Mouse (Mus musculus) ES-Bruce4 (cell line): Measurements from ENCODE around the gene Helb. TPM values are rescaled to one million over a fixed set of nuclear protein-coding genes. Genes with fewer than 3 reads are reported as not detected.
"Not testable (repeated sequence)": the region's sequence is repeated elsewhere in the genome, so short reads cannot be mapped to it uniquely, and the experiment has no call there.

Experiments used
- H3K27ac ChIP-seq: 2 replicates; pipeline ENCODE4 v1.5.1; 2012; ENCODE audit warnings: low read length, inconsistent platforms; ENCODE audit not compliant: insufficient read depth
- H3K27me3 ChIP-seq: 2 replicates; pipeline ENCODE4 v1.6.1; 2012; ENCODE audit warnings: mild to moderate bottlenecking, low read length, inconsistent platforms; ENCODE audit not compliant: control insufficient read depth, poor library complexity, insufficient read depth, severe bottlenecking
- H3K36me3 ChIP-seq: 2 replicates; pipeline ENCODE4 v1.6.1; 2012; ENCODE audit warnings: inconsistent platforms, mild to moderate bottlenecking, low read length, moderate library complexity; ENCODE audit not compliant: control insufficient read depth, poor library complexity, insufficient read depth, severe bottlenecking
- H3K4me1 ChIP-seq: one replicate; pipeline ENCODE4 v1.8.1; 2011; ENCODE audit warnings: low read length; ENCODE audit not compliant: control insufficient read depth, insufficient read depth
- H3K4me3 ChIP-seq: 2 replicates; pipeline ENCODE4 v1.5.1; 2011; ENCODE audit warnings: low read depth, mild to moderate bottlenecking, low read length
- H3K9ac ChIP-seq: 2 replicates; pipeline ENCODE4 v1.6.1; 2012; ENCODE audit warnings: low read depth, mild to moderate bottlenecking, inconsistent platforms; ENCODE audit not compliant: poor library complexity, severe bottlenecking
- H3K9me3 ChIP-seq: replicated peaks from 2 replicates; pipeline ENCODE4 v1.6.1; 2012; ENCODE audit warnings: mild to moderate bottlenecking, low read length, inconsistent platforms; ENCODE audit not compliant: control insufficient read depth, poor library complexity, insufficient read depth, severe bottlenecking
- CTCF ChIP-seq: IDR thresholded peaks from one replicate; pipeline ENCODE4 v1.8.1; 2011; ENCODE audit warnings: low read depth, low read length
- EP300 ChIP-seq: IDR thresholded peaks from 2 replicates; pipeline ENCODE4 v1.6.1; 2011; ENCODE audit warnings: low read depth, low read length; ENCODE audit not compliant: insufficient read depth
- POLR2A ChIP-seq: IDR thresholded peaks from one replicate; pipeline ENCODE4 v1.8.1; 2011; ENCODE audit warnings: low read length; ENCODE audit not compliant: insufficient read depth
- polyA plus RNA-seq: library from polyadenylated mRNA; stranded (reverse); fragments of >200 nt; gene quantifications from 2 replicates; pipeline ENCODE4 v1.2.4, GENCODE M21; 2011; ENCODE audit warnings: low read depth; ENCODE audit not compliant: missing spikeins, insufficient read depth, insufficient read length

Gene Helb
- polyA plus RNA-seq, 1 experiment: 30.4 TPM

DNA sequence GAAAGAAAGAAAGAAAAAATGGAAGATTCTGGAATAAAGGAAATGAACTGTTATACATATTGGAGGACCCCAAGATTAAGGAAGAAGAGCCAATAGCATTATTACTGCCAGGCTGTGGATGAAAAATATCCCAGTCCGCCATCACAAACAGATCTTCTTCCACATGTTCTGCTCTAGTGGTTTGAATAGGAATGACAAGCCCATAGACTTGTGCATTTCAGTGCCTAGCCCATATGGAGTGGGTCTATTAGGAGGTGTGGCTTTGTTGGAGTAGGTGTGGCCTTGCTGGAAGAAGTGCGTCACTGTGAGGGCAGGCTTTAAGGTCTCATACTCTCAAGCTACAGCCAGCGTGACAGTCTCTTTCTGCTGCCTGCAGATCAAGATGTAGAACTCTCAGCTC is 10.9 kb upstream of the Helb start:
- Histone ChIP-seq H3K4me1 (no peaks in the 10 kb centered on the region), H3K4me3 (no peak overlapping the region), H3K9ac (no peak overlapping the region), H3K36me3 (no peaks in the 10 kb centered on the region), H3K27me3 (no peaks in the 10 kb centered on the region), H3K9me3 (no peaks in the 10 kb centered on the region; the same call in 1 of the 2 replicates), H3K27ac (no peak overlapping the region)
- TF ChIP-seq POLR2A (no peak), CTCF (no peak), EP300 (no peak)

DNA sequence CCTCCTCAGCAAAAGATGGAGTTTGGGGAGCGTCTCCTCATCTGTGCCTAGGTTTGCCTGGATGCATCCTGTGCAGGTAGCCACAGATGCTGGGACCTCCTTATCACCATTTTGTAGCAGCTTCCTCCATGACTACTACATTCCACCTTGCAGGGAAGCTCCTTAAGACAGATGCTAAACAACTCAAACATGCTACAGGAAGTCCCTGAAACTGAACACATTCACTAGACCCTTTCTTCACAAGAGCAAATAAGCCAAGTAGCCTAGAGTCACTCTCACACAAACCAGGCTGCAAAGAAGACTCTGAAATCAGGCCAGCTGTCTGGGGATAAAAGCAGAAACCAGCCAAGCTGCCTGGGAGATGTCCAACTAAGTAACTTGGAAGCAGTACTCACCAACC is 2.5 kb upstream of the Helb start:
- no peaks in the 10 kb centered on the region for H3K27me3 ChIP-seq
- peak overlapping the region; percentile 98 for H3K27ac ChIP-seq
- peak overlapping the region; percentile 46 for H3K9ac ChIP-seq
- H3K36me3 ChIP-seq: peaks cover 7% of the 10 kb centered on the region
- no peak overlapping the region for H3K4me3 ChIP-seq
- H3K9me3 ChIP-seq: no peaks in the 10 kb centered on the region; the same call in 1 of the 2 replicates
- no peaks in the 10 kb centered on the region for H3K4me1 ChIP-seq
- no peak for TF ChIP-seq POLR2A
- TF ChIP-seq EP300: no peak
- no peak for TF ChIP-seq CTCF

DNA sequence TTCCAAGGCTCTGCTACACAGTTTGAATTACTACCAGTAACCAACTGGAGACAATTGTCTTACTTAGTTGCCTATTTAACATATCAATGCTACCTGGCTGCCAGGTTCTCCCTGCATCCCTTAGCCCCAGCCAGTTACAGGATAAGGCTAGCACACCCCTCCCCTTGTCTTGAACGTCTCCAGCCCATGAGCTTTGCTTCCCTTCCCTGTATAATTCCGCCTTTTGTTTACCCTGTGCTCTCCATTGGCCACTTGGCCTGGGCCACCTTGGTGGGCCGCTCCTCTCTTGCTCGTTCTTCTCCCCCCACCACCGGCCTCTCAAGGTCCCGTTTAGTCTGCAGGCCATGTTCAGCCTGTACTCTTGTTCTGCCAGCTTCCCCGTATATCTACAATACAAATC is 1.7 kb upstream of the Helb start:
- Histone ChIP-seq H3K27me3 (no peaks in the 10 kb centered on the region), H3K4me3 (no peak overlapping the region), H3K9ac (peak overlapping the region; percentile 46), H3K4me1 (no peaks in the 10 kb centered on the region), H3K36me3 (peaks cover 12% of the 10 kb centered on the region), H3K27ac (peak overlapping the region; percentile 98), H3K9me3 (no peaks in the 10 kb centered on the region)
- TF ChIP-seq CTCF (no peak), EP300 (peak; percentile 86), POLR2A (no peak)

DNA sequence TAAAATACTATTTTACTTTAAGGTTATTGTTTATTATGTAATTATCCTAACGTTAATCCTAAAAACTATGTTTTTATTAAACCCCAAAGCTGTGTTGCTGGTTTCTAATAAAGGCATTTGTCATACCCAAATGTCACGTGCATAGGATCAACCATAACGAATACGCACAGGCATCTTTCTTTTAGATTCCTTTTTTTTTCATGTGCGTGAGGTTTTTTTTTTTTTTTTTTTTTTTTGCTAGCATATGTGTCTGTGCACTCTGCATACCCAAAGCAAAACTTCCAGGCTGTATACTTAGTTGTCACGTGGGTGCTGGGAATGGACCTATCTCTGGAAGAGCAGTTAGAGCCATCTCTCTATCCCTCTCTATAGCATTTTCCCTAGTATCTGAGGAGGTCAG is 1.2 kb upstream of the Helb start:
- no peaks in the 10 kb centered on the region for H3K4me1 ChIP-seq
- H3K9me3 ChIP-seq: no peaks in the 10 kb centered on the region
- H3K4me3 ChIP-seq: no peak overlapping the region
- 0 out of 2 replicates have a peak overlapping the region, but pooled peaks have one; percentile 30 for H3K9ac ChIP-seq
- no peaks in the 10 kb centered on the region for H3K27me3 ChIP-seq
- TF ChIP-seq EP300 (no peak), CTCF (no peak), POLR2A (no peak)
- peaks cover 15% of the 10 kb centered on the region for H3K36me3 ChIP-seq
- H3K27ac ChIP-seq: peak overlapping the region; percentile 95

DNA sequence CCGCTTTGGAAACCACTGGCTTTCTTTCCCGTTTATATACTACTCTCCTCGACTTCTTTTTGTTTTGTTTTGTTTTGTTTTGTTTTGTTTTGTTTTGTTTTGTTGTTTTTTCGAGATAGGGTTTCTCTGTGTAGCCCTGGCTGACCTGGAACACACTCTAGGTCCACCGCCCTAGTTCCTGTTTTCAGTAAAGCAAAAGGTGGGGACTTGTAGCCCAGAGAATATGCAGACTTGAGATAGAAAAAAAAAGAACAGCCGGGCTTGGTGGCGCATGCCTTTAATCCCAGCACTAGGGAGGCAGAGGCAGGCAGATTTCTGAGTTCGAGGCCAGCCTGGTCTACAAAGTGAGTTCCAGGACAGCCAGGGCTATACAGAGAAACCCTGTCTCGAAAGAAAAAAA is 695 bp upstream of the Helb start:
- H3K27ac ChIP-seq: peak overlapping the region; percentile 95
- H3K36me3 ChIP-seq: peaks cover 19% of the 10 kb centered on the region
- not testable (repeated sequence) for H3K27me3 ChIP-seq, H3K9me3 ChIP-seq, H3K4me1 ChIP-seq
- peak overlapping the region; percentile 56 for H3K9ac ChIP-seq
- H3K4me3 ChIP-seq: peak overlapping the region; percentile 50

DNA sequence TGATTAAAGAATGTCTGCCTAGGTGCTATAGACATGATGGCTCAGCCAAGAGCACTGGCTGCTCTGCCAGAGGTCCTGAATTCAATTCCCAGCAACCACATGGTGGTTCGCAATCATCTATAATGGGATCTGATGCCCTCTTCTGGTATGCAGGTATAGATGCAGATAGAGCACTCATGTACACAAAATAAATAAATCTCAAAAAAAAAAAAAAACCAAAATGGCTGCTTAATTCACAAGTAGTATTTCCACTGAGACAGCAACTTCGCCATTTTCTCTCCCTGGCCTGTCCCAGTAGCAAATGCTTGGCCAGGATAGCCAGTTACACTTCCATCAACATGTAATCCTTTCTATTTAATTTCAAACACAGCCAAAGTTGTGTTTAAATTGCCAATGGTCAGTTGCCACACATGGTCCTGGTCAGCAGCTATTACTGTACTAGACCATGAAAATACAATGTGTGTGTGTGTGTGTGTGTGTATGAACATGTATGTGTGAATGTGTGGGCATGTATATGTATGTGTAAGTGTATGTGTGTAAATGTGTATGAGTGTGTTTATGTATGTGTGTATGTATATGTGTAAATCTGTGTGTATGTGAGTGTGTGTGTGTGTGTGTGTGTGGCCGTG is 982 bp downstream of the Helb start:
- H3K9me3 ChIP-seq: no peaks in the 10 kb centered on the region
- peaks cover 28% of the 10 kb centered on the region for H3K36me3 ChIP-seq
- H3K4me1 ChIP-seq: no peaks in the 10 kb centered on the region
- H3K27me3 ChIP-seq: no peaks in the 10 kb centered on the region
- TF ChIP-seq EP300: no peak
- no peak for TF ChIP-seq POLR2A
- no peak for TF ChIP-seq CTCF
- peak overlapping the region; percentile 75 for H3K4me3 ChIP-seq
- H3K27ac ChIP-seq: peak overlapping the region; percentile 48; the same call in 1 of the 2 replicates
- peak overlapping the region; percentile 65 for H3K9ac ChIP-seq
